Mouse (Mus musculus): ENCODE results near the gene Slc38a9.

The Slc38a9 gene

DNA sequence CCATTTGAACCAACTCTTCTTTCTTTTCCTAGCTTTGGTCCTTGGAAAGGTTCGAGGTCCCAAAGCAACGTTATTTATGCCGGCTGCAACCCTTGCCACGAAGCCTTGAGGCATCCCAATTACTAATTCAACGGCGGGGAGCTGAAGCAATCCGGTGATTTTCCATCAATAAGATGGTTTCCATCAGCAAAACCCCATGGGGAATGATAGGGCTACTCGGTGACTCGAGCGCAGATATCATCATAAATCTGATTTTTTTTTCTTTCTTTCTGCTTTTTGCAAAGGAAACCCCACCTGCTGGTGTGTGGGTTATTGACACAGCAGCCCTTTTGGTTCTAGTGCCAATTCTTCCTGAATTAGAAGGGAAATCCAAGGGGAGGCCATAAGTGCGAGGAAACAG lies 111.7 kb downstream of the Slc38a9 start:
- no peak for DNase-seq

DNA sequence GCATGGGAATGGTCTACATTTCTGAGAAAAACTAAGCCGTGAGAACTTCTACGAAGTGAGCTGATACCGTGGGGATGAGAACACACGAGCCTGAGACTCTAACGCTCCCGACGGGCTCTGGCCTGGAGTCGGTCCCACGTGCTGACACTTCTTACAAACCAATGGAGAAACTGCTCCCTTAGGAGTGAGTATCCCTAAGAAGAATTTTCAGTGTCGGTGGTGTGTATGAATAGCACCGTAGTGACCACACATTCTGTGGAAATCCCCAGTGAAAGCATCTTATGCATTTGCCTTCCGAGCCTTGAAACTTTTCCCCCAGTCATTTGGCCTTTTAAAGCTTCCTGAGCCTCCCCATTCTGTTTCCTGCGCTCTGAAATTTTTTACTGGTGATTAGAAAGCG lies 112.3 kb downstream of the Slc38a9 start:
- no peak for DNase-seq

GRCm38 (mm10) chr13:112773991-112774675 lies 113.6 kb downstream of the Slc38a9 start:
- no peak for DNase-seq

DNA sequence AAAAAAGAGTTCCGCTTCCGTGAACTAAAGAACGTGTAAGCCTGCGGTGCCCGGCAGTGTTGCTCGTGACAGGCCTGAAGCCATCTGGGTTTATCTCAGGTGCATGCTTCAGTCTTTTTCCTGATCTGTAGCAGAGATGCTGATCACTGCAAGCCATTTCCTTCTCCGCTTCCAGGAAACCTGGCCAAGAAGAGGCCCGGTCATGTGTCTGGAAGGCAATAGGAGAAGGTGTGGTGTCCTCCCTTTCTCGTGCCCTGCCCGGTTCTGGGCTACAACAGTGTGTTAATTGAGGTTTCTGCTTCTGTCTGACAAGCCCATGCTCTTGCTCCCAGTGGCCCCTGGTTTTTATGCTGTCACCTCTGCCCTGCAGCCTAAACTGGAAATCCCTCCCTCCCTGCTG lies 115.3 kb downstream of the Slc38a9 start:
- DNase-seq, result no peak

GRCm38 (mm10) chr13:112778407-112778806 lies 117.9 kb downstream of the Slc38a9 start:
- no peak for DNase-seq

GRCm38 (mm10) chr13:112785305-112785704 lies 124.8 kb downstream of the Slc38a9 start:
- DNase-seq, result no peak

DNA sequence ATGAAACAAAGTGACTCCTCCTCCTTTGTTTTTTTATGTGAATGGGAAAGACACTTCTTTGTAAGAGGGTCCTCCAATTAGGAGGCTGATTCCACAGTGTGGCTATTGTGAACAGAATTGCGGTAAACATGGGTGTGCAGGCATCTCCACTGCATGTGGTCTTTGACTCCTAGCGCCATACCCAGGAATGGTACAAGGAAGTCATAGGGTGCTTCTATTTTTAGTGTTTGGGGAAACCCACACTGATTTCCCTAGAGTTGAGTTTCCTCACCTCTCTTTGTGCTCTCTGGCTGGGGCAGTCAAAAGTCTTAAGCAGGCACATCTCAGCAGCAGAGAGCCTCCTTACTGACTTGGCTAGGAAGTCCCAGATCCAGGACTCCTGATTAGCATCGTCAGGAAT lies 125.6 kb downstream of the Slc38a9 start:
- DNase-seq, result no peak

DNA sequence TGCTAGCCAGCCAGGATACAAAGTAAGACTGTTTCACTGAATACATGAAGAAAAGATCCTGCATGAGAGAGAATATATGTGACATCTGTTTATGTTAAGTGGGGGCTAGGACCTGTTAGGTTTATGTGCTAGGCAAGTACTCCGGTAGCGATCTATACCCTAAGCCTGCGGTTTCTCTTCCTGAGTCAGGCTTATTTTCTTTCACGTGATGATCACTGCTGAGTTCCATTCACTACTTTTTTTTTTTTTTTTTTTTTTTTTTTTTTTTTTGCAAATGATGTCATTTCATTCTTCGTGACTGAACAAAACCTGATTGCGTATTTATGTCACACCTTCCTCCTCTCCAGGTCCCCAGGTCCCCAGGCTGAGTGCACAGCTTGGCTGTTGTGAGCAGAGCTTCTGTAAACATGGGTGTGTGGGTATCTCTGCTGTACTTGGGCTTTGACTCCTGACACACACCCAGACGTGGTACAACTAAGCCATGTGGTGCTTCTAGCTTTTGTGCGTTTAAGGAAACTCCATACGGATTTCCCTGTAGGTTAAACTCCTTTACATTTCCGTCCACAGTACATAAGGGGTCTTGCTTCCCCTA lies 126.5 kb downstream of the Slc38a9 start:
- no peak for DNase-seq

Measured in thymus, postnatal 36 days (tissue).